Mouse (Mus musculus) cerebellum, postnatal 4 days (tissue): ENCODE results near the gene Isy1.
"Not testable (repeated sequence)": the region's sequence is repeated elsewhere in the genome, so short reads cannot be mapped to it uniquely, and the experiment has no call there.

ENCODE experiments used
- DNase-seq, 2 experiments: peaks; one replicate each; pipeline ENCODE4 v3.0.0; 2022; ENCODE audit warnings: low spot score in 2 of 2, mixed read lengths in 1 of 2

The Isy1 gene

GRCm38 (mm10) chr6:87778294-87779173, 60.1 kb downstream of the Isy1 start:
- DNase-seq: no peak

- DNase-seq: no peak
Measured at GRCm38 (mm10) chr6:87777842-87778241, 60.8 kb downstream of the Isy1 start, which contains the start of gene Gp9. Gene Gp9, plus strand, starts transcription at chr6:87778072.

GRCm38 (mm10) chr6:87776663-87777062, 61.9 kb downstream of the Isy1 start:
- no peak for DNase-seq

GRCm38 (mm10) chr6:87775588-87776245, 62.9 kb downstream of the Isy1 start:
- DNase-seq: no peak

GRCm38 (mm10) chr6:87774909-87775308, 63.7 kb downstream of the Isy1 start:
- no peak for DNase-seq

GRCm38 (mm10) chr6:87774466-87774865, 64.1 kb downstream of the Isy1 start:
- DNase-seq: no peak

- DNase-seq: no peak
Measured at GRCm38 (mm10) chr6:87770626-87771025, 68.0 kb downstream of the Isy1 start.

- DNase-seq: not testable (repeated sequence)
Measured at GRCm38 (mm10) chr6:87764296-87764695, 74.3 kb downstream of the Isy1 start.
